In the genomic region with DNA sequence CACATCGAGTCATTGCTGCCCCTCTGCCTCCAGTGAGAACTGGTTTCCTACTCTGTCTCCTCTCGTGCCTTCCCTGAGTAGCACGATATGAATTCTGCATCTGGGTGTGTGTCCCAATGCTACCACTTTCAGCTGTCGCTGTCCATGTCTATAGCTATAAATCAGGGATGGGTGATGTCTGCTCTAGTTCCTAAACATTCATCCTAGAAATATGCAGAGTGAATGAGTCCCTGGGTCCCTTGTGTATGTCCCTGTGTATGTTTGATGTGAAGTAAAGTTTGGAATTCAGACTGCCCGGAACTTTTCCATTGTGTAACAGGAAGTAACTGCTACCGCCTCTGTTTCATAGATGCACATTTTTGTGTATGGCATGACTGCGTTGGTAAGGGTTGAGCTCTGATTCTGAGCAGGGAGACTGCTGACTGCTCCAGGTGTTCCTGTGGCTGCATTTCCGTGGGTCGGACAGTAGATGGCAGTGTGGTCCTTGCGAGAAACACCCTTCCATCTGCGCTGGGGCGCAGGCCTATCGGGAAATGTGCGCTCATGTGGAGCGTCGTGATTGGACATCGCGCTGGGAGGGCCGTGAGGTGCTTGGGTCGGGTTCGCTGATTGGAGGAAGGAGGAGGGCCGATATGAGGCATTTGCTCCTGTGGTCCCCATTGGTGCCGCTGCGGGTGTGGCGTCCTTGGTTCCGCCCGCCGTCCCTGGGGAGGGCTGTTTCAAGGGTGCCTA, we compare ENCODE assay signal across 8 mouse cellular contexts. TPM values are rescaled to one million over a fixed set of nuclear protein-coding genes. Genes with fewer than 3 reads are reported as not detected.
DNase-seq lines count a peak whose midpoint lies in the region; ATAC-seq and TF ChIP-seq lines count a peak whose summit lies in the region.

No protein-coding gene starts in this region.

- H3K36me3 ChIP-seq in forebrain, embryonic 15.5 days: peaks cover 5% of the 10 kb centered on the region; the same call in 1 of the 2 replicates

- peak overlapping the region; percentile 47 for H3K4me3 ChIP-seq in forebrain, embryonic 15.5 days
- peak overlapping the region; percentile 49 for H3K4me3 ChIP-seq in lung, adult 2 months (replicated peaks; ENCODE audit: extremely low read depth, low read depth, low read length)

- intact Hi-C loops in heart, postnatal 25 days (cut with DNase I): loop anchor here (1.0 to 10.0 kb wide), 3 partner anchors 484 to 662 kb away; partner anchors contain the start of gene Mccc2

- 12% methylated on average over 28 of the region's 28 CpGs for WGBS in forebrain, embryonic 15.5 days
- 9% methylated on average over 28 of the region's 28 CpGs for WGBS in lung, adult 2 months

- peak overlapping the region; percentile 43 for H3K9ac ChIP-seq in forebrain, embryonic 15.5 days (replicated peaks)

- H3K4me2 ChIP-seq in forebrain, embryonic 15.5 days (replicated peaks): peak overlapping the region; percentile 68

- peak overlapping the region; percentile 83 for H3K27ac ChIP-seq in forebrain, embryonic 15.5 days (replicated peaks)

- H3K27me3 ChIP-seq in forebrain, embryonic 15.5 days: no peaks in the 10 kb centered on the region

- TF ChIP-seq CTCF in lung, adult 2 months (IDR thresholded peaks at IDR 0.05; ENCODE audit: insufficient read depth, low read length): peak; percentile 99

- H3K4me1 ChIP-seq in forebrain, embryonic 15.5 days: peaks cover 6% of the 10 kb centered on the region
- H3K4me1 ChIP-seq in lung, adult 2 months (ENCODE audit: control insufficient read depth, insufficient read depth, low read length): no peaks in the 10 kb centered on the region

- TF ChIP-seq POLR2A in lung, adult 2 months (IDR thresholded peaks at IDR 0.05; ENCODE audit: borderline replicate concordance, extremely low read depth, low read depth, low read length): peak; percentile 32; the same call in 1 of the 2 replicates

- DNase-seq in ES-CJ7 (ENCODE audit: low read depth, low spot score): peak; percentile 99
- peak; percentile 98 for DNase-seq in cerebellum, adult 11-12 months
- DNase-seq in heart, postnatal 25 days (ENCODE audit: low spot score): peak; percentile 93
- peak; percentile 96 to 98 for DNase-seq in layer of hippocampus, adult 18-20 months (ENCODE audit: low spot score in 2 of 2)
- DNase-seq in lung, adult 2 months: peak; percentile 87
- DNase-seq in thymus, adult 18-20 months: peak; percentile 90 to 94

- ATAC-seq in forebrain, embryonic 15.5 days (replicated peaks): peak; percentile 100
- peak; percentile 99 for ATAC-seq in neutrophil, adult 5-6 weeks (ENCODE audit: extremely low read depth, insufficient number of reproducible peaks, low FRiP score, poor library complexity, severe bottlenecking)

- no peaks in the 10 kb centered on the region for H3K9me3 ChIP-seq in forebrain, embryonic 15.5 days

RNA-seq across cellular contexts. Expression of gene Mrps27, which starts 8.3 kb away (rescaled TPM):
- 39.8 and 46.6 TPM in 2 replicates for polyA plus RNA-seq in forebrain, embryonic 15.5 days (2015; fragmentation: Nextera tagmentation; extraction: Ambion mirVana)
- 10 to 100 TPM; 49.1 to 49.8 TPM for total RNA-seq in heart, postnatal 25 days (2021)
- total RNA-seq in layer of hippocampus, adult 18-20 months (2021): 10 to 100 TPM; 26.5 to 29.9 TPM
- polyA plus RNA-seq in lung, adult 2 months (2012; rRNA removed): 7.4 and 9.5 TPM in 2 replicates
- total RNA-seq in neutrophil, adult 5-6 weeks (2017): 5.2 and 6.5 TPM in 2 replicates

RNA-seq across cellular contexts. Expression of gene Ptcd2, which starts 8.4 kb away (rescaled TPM):
- polyA plus RNA-seq in forebrain, embryonic 15.5 days (2015; fragmentation: Nextera tagmentation; extraction: Ambion mirVana): 51.3 and 56.3 TPM in 2 replicates
- total RNA-seq in heart, postnatal 25 days (2021): 10 to 100 TPM; 49.9 to 51.6 TPM
- total RNA-seq in layer of hippocampus, adult 18-20 months (2021): 10 to 100 TPM; 28.9 to 30.1 TPM
- polyA plus RNA-seq in lung, adult 2 months (2012; rRNA removed): 9.3 and 10.8 TPM in 2 replicates
- total RNA-seq in neutrophil, adult 5-6 weeks (2017): 21.9 and 26.0 TPM in 2 replicates

Comparison
In these comparisons a context has a peak if more than half of its experiments do, and no peak if none do; other contexts are left out.
1. Peak in every context shown above with its lines: DNase-seq, ATAC-seq, H3K4me3 ChIP-seq and H3K27ac ChIP-seq.